Mouse (Mus musculus) gastrocnemius, adult 18-20 months (tissue): ENCODE data around the gene Vegfb. TPM values are rescaled to one million over a fixed set of nuclear protein-coding genes. Genes with fewer than 3 reads are reported as not detected.

Experiments used
- DNase-seq: peaks from one replicate; pipeline ENCODE4 v3.0.0; 2021; ENCODE audit warnings: low spot score
- total RNA-seq, 2 experiments: library from RNA; stranded (reverse); gene quantifications; 2 replicates each; pipeline ENCODE4 v1.2.3; 2021

Gene Vegfb
- total RNA-seq, 2 experiments from 2014 or later = 181 to 206 TPM

- DNase-seq = peak; percentile 80
Measured at GRCm38 (mm10) chr19:6974211-6975205, 12.9 kb downstream of the Vegfb start, which contains the start of gene Ppp1r14b. TSS of gene Ppp1r14b (plus strand) at chr19:6974968.

- DNase-seq = no peak
Measured at GRCm38 (mm10) chr19:6973581-6974190, 13.8 kb downstream of the Vegfb start.

GRCm38 (mm10) chr19:6972247-6972917 lies 15.1 kb downstream of the Vegfb start:
- DNase-seq = no peak

GRCm38 (mm10) chr19:6971644-6972043 lies 15.8 kb downstream of the Vegfb start:
- DNase-seq = no peak

- no peak for DNase-seq
Measured at GRCm38 (mm10) chr19:6970460-6971085, 16.9 kb downstream of the Vegfb start.

GRCm38 (mm10) chr19:6969665-6970381 lies 17.6 kb downstream of the Vegfb start:
- peak; percentile 75 for DNase-seq

- DNase-seq = no peak
Measured at GRCm38 (mm10) chr19:6969291-6969664, 18.2 kb downstream of the Vegfb start.

- no peak for DNase-seq
Measured at GRCm38 (mm10) chr19:6968491-6969271, 18.8 kb downstream of the Vegfb start.

- DNase-seq = no peak
Measured at GRCm38 (mm10) chr19:6956461-6956860, 31.0 kb downstream of the Vegfb start.

GRCm38 (mm10) chr19:6955424-6955823 lies 32.0 kb downstream of the Vegfb start:
- no peak for DNase-seq

- no peak for DNase-seq
Measured at GRCm38 (mm10) chr19:6954046-6954445, 33.4 kb downstream of the Vegfb start.

- DNase-seq = no peak
Measured at GRCm38 (mm10) chr19:6952712-6953037, 34.8 kb downstream of the Vegfb start.

GRCm38 (mm10) chr19:6951994-6952711 lies 35.3 kb downstream of the Vegfb start:
- peak; percentile 87 for DNase-seq

- peak; percentile 97 for DNase-seq
Measured at GRCm38 (mm10) chr19:6951381-6951968, 36.0 kb downstream of the Vegfb start.

GRCm38 (mm10) chr19:6950613-6951153 lies 36.8 kb downstream of the Vegfb start:
- peak; percentile 46 for DNase-seq

- DNase-seq = no peak
Measured at GRCm38 (mm10) chr19:6949951-6950350, 37.5 kb downstream of the Vegfb start.

GRCm38 (mm10) chr19:6949532-6949931 lies 37.9 kb downstream of the Vegfb start:
- DNase-seq = no peak

- no peak for DNase-seq
Measured at GRCm38 (mm10) chr19:6948186-6948585, 39.3 kb downstream of the Vegfb start.

GRCm38 (mm10) chr19:6947742-6948141 lies 39.7 kb downstream of the Vegfb start:
- DNase-seq = no peak
